Mouse (Mus musculus): ENCODE data around the gene Lgals2. TPM values are rescaled to one million over a fixed set of nuclear protein-coding genes. Genes with fewer than 3 reads are reported as not detected.
A peak's percentile ranks its signal among the peaks of the same experiment; 100 is the strongest.

The Lgals2 gene
- total and polyA plus RNA-seq, 2 experiments from 2014 or later = not detected

GRCm38 (mm10) chr15:78805351-78805750 lies 50.0 kb downstream of the Lgals2 start:
- 67% methylated on average over 2 of the region's 2 CpGs for WGBS

GRCm38 (mm10) chr15:78804326-78804725 lies 51.0 kb downstream of the Lgals2 start:
- 13% methylated on average over 6 of the region's 6 CpGs for WGBS
- no peak for DNase-seq (ENCODE audit: low spot score)
- no peak overlapping the region for H3K4me2 ChIP-seq (ENCODE audit: low read depth, low read length, poor library complexity, severe bottlenecking)

More at GRCm38 (mm10) chr15:78805351-78805750, 50.0 kb downstream of the Lgals2 start:
- Histone ChIP-seq H3K4me3 (ENCODE audit: low read depth, low read length) (no peak overlapping the region), H3K36me3 (ENCODE audit: insufficient read depth, low read length) (no peaks in the 10 kb centered on the region), H3K4me2 (ENCODE audit: low read depth, low read length, poor library complexity, severe bottlenecking) (no peak overlapping the region), H3K9ac (replicated peaks; ENCODE audit: low read length, poor library complexity, severe bottlenecking) (no peak overlapping the region), H3K27me3 (ENCODE audit: insufficient read depth, low read length) (peaks cover 14% of the 10 kb centered on the region), H3K4me1 (ENCODE audit: insufficient read depth, low read length) (peaks cover 5% of the 10 kb centered on the region), H3K27ac (ENCODE audit: low read depth, low read length) (no peak overlapping the region), H3K9me3 (ENCODE audit: low read length) (no peaks in the 10 kb centered on the region)
- DNase-seq (ENCODE audit: low spot score) (no peak), ATAC-seq (ENCODE audit: low FRiP score) (no peak)
- no peak for TF ChIP-seq CTCF (IDR thresholded peaks at IDR 0.05)

GRCm38 (mm10) chr15:78803499-78803900 lies 51.8 kb downstream of the Lgals2 start:
- no peak for ATAC-seq (ENCODE audit: low FRiP score)
- H3K9ac ChIP-seq (replicated peaks; ENCODE audit: low read length, poor library complexity, severe bottlenecking) = no peak overlapping the region
- no peaks in the 10 kb centered on the region for H3K36me3 ChIP-seq (ENCODE audit: insufficient read depth, low read length)
- H3K27me3 ChIP-seq (ENCODE audit: insufficient read depth, low read length) = peaks cover 14% of the 10 kb centered on the region
- 6% methylated on average over 8 of the region's 8 CpGs for WGBS
- peaks cover 5% of the 10 kb centered on the region for H3K4me1 ChIP-seq (ENCODE audit: insufficient read depth, low read length)
- DNase-seq (ENCODE audit: low spot score) = no peak
- H3K27ac ChIP-seq (ENCODE audit: low read depth, low read length) = no peak overlapping the region
- H3K9me3 ChIP-seq (ENCODE audit: low read length) = no peaks in the 10 kb centered on the region
- TF ChIP-seq CTCF (IDR thresholded peaks at IDR 0.05) = no peak
- H3K4me3 ChIP-seq (ENCODE audit: low read depth, low read length) = no peak overlapping the region
- no peak overlapping the region for H3K4me2 ChIP-seq (ENCODE audit: low read depth, low read length, poor library complexity, severe bottlenecking)

More at GRCm38 (mm10) chr15:78804326-78804725, 51.0 kb downstream of the Lgals2 start:
- H3K9me3 ChIP-seq (ENCODE audit: low read length) = no peaks in the 10 kb centered on the region
- H3K27me3 ChIP-seq (ENCODE audit: insufficient read depth, low read length) = peaks cover 14% of the 10 kb centered on the region
- ATAC-seq (ENCODE audit: low FRiP score) = no peak
- no peaks in the 10 kb centered on the region for H3K36me3 ChIP-seq (ENCODE audit: insufficient read depth, low read length)
- no peak for TF ChIP-seq CTCF (IDR thresholded peaks at IDR 0.05)
- H3K4me3 ChIP-seq (ENCODE audit: low read depth, low read length) = no peak overlapping the region
- no peak overlapping the region for H3K9ac ChIP-seq (replicated peaks; ENCODE audit: low read length, poor library complexity, severe bottlenecking)
- no peak overlapping the region for H3K27ac ChIP-seq (ENCODE audit: low read depth, low read length)
- H3K4me1 ChIP-seq (ENCODE audit: insufficient read depth, low read length) = peaks cover 5% of the 10 kb centered on the region

- under 1% methylated on average over 54 of the region's 70 CpGs for WGBS
- DNase-seq (ENCODE audit: low spot score) = no peak
- Histone ChIP-seq H3K4me1 (ENCODE audit: insufficient read depth, low read length) (peaks cover 5% of the 10 kb centered on the region), H3K9ac (replicated peaks; ENCODE audit: low read length, poor library complexity, severe bottlenecking) (peak within 1 kb of the TSS; percentile 39; the same call in 1 of the 2 replicates), H3K27ac (ENCODE audit: low read depth, low read length) (no peak within 1 kb of the TSS), H3K36me3 (ENCODE audit: insufficient read depth, low read length) (no peaks in the 10 kb centered on the region), H3K4me2 (ENCODE audit: low read depth, low read length, poor library complexity, severe bottlenecking) (peak within 1 kb of the TSS; percentile 86), H3K4me3 (ENCODE audit: low read depth, low read length) (peak within 1 kb of the TSS; percentile 51), H3K27me3 (ENCODE audit: insufficient read depth, low read length) (peaks cover 14% of the 10 kb centered on the region), H3K9me3 (ENCODE audit: low read length) (no peaks in the 10 kb centered on the region)
- no peak for TF ChIP-seq CTCF (IDR thresholded peaks at IDR 0.05)
- ATAC-seq (ENCODE audit: low FRiP score) = peak; percentile 54
These were observed 52.4 kb downstream of the Lgals2 start, which contains the start of gene Card10 for GRCm38 (mm10) chr15:78802776-78803391. Gene Card10 (minus strand): TSS chr15:78803042.

GRCm38 (mm10) chr15:78801971-78802741 lies 53.2 kb downstream of the Lgals2 start:
- no peak for ATAC-seq (ENCODE audit: low FRiP score)
- no peak; the same call in 1 of the 2 replicates for TF ChIP-seq CTCF (IDR thresholded peaks at IDR 0.05)
- Histone ChIP-seq H3K36me3 (ENCODE audit: insufficient read depth, low read length) (no peaks in the 10 kb centered on the region), H3K4me2 (ENCODE audit: low read depth, low read length, poor library complexity, severe bottlenecking) (peak overlapping the region; percentile 86), H3K4me1 (ENCODE audit: insufficient read depth, low read length) (peaks cover 5% of the 10 kb centered on the region), H3K4me3 (ENCODE audit: low read depth, low read length) (peak overlapping the region; percentile 51), H3K27ac (ENCODE audit: low read depth, low read length) (no peak overlapping the region), H3K9me3 (ENCODE audit: low read length) (no peaks in the 10 kb centered on the region), H3K9ac (replicated peaks; ENCODE audit: low read length, poor library complexity, severe bottlenecking) (peak overlapping the region; percentile 39; the same call in 1 of the 2 replicates), H3K27me3 (ENCODE audit: insufficient read depth, low read length) (peaks cover 14% of the 10 kb centered on the region)
- no peak for DNase-seq (ENCODE audit: low spot score)
- 2% methylated on average over 59 of the region's 67 CpGs for WGBS

- Histone ChIP-seq H3K36me3 (ENCODE audit: insufficient read depth, low read length) (no peaks in the 10 kb centered on the region), H3K4me2 (ENCODE audit: low read depth, low read length, poor library complexity, severe bottlenecking) (peak overlapping the region; percentile 86; the same call in 1 of the 2 replicates), H3K4me1 (ENCODE audit: insufficient read depth, low read length) (peaks cover 5% of the 10 kb centered on the region), H3K9me3 (ENCODE audit: low read length) (no peaks in the 10 kb centered on the region), H3K9ac (replicated peaks; ENCODE audit: low read length, poor library complexity, severe bottlenecking) (no peak overlapping the region), H3K27ac (ENCODE audit: low read depth, low read length) (no peak overlapping the region), H3K4me3 (ENCODE audit: low read depth, low read length) (peak overlapping the region; percentile 51; the same call in 1 of the 2 replicates), H3K27me3 (ENCODE audit: insufficient read depth, low read length) (peaks cover 14% of the 10 kb centered on the region)
- no peak for TF ChIP-seq CTCF (IDR thresholded peaks at IDR 0.05)
- no peak for DNase-seq (ENCODE audit: low spot score)
- WGBS = 79% methylated on average over 9 of the region's 9 CpGs
- no peak for ATAC-seq (ENCODE audit: low FRiP score)
These were observed 53.8 kb downstream of the Lgals2 start for GRCm38 (mm10) chr15:78801571-78801970.

Small RNAs within 50 kb of the gene (microRNA-seq; reads per million reads assigned to microRNA genes)
- not detected for gene Mir6955 (ENCODE audit: borderline number of aligned reads)

Other genes with a start within 250 kb of the Lgals2 start
- gene Elfn2, start 136.8 kb downstream of the Lgals2 start, total RNA-seq (2014; rRNA removed) = 44.6 and 52.1 TPM in 2 replicates
- gene Elfn2, start 136.8 kb downstream of the Lgals2 start, polyA plus RNA-seq (2015; fragmentation: Nextera tagmentation; extraction: Ambion mirVana) = 10.2 and 10.7 TPM in 2 replicates
- 4.6 and 6.9 TPM in 2 replicates for gene Mfng, start 82.1 kb downstream of the Lgals2 start, total RNA-seq (2014; rRNA removed)
- gene Mfng, start 82.1 kb downstream of the Lgals2 start, polyA plus RNA-seq (2015; fragmentation: Nextera tagmentation; extraction: Ambion mirVana) = 7.6 and 8.1 TPM in 2 replicates
- 0.71 and 1.6 TPM in 2 replicates for gene Card10, start 52.5 kb downstream of the Lgals2 start, total RNA-seq (2014; rRNA removed)
- 2.2 and 2.5 TPM in 2 replicates for gene Card10, start 52.5 kb downstream of the Lgals2 start, polyA plus RNA-seq (2015; fragmentation: Nextera tagmentation; extraction: Ambion mirVana)
- 14.1 and 14.9 TPM in 2 replicates for gene Cdc42ep1, start 12.9 kb downstream of the Lgals2 start, total RNA-seq (2014; rRNA removed)
- gene Cdc42ep1, start 12.9 kb downstream of the Lgals2 start, polyA plus RNA-seq (2015; fragmentation: Nextera tagmentation; extraction: Ambion mirVana) = 14.8 and 14.9 TPM in 2 replicates
- gene Gga1, start 21.7 kb upstream of the Lgals2 start, total RNA-seq (2014; rRNA removed) = 37.0 and 42.8 TPM in 2 replicates
- gene Gga1, start 21.7 kb upstream of the Lgals2 start, polyA plus RNA-seq (2015; fragmentation: Nextera tagmentation; extraction: Ambion mirVana) = 42.4 and 43.4 TPM in 2 replicates
- gene Gm49510, start 44.1 kb upstream of the Lgals2 start, total RNA-seq (2014; rRNA removed) = 1.7 TPM in 1 of 2 replicates, not detected in the other
- 0.17 TPM in 1 of 2 replicates, not detected in the other for gene Gm49510, start 44.1 kb upstream of the Lgals2 start, polyA plus RNA-seq (2015; fragmentation: Nextera tagmentation; extraction: Ambion mirVana)
- gene Sh3bp1, start 44.2 kb upstream of the Lgals2 start, total RNA-seq (2014; rRNA removed) = 4.2 and 4.5 TPM in 2 replicates
- 4.0 and 4.7 TPM in 2 replicates for gene Sh3bp1, start 44.2 kb upstream of the Lgals2 start, polyA plus RNA-seq (2015; fragmentation: Nextera tagmentation; extraction: Ambion mirVana)
- gene Pdxp, start 58.4 kb upstream of the Lgals2 start, total RNA-seq (2014; rRNA removed) = 350 and 364 TPM in 2 replicates
- 171 and 181 TPM in 2 replicates for gene Pdxp, start 58.4 kb upstream of the Lgals2 start, polyA plus RNA-seq (2015; fragmentation: Nextera tagmentation; extraction: Ambion mirVana)
- 35.4 and 46.2 TPM in 2 replicates for gene Lgals1, start 71.2 kb upstream of the Lgals2 start, total RNA-seq (2014; rRNA removed)
- 69.7 and 76.8 TPM in 2 replicates for gene Lgals1, start 71.2 kb upstream of the Lgals2 start, polyA plus RNA-seq (2015; fragmentation: Nextera tagmentation; extraction: Ambion mirVana)
- gene Nol12, start 79.4 kb upstream of the Lgals2 start, total RNA-seq (2014; rRNA removed) = 8.1 and 17.1 TPM in 2 replicates
- 64.0 and 69.5 TPM in 2 replicates for gene Nol12, start 79.4 kb upstream of the Lgals2 start, polyA plus RNA-seq (2015; fragmentation: Nextera tagmentation; extraction: Ambion mirVana)
- gene Triobp, start 92.2 kb upstream of the Lgals2 start, total RNA-seq (2014; rRNA removed) = 40.0 and 53.3 TPM in 2 replicates
- 24.7 and 28.4 TPM in 2 replicates for gene Triobp, start 92.2 kb upstream of the Lgals2 start, polyA plus RNA-seq (2015; fragmentation: Nextera tagmentation; extraction: Ambion mirVana)
- gene H1f0, start 172.9 kb upstream of the Lgals2 start, total RNA-seq (2014; rRNA removed) = 132 and 136 TPM in 2 replicates
- gene H1f0, start 172.9 kb upstream of the Lgals2 start, polyA plus RNA-seq (2015; fragmentation: Nextera tagmentation; extraction: Ambion mirVana) = 135 and 144 TPM in 2 replicates
- gene Galr3, start 186.4 kb upstream of the Lgals2 start, total RNA-seq (2014; rRNA removed) = 3.3 and 3.9 TPM in 2 replicates
- 0.25 and 0.32 TPM in 2 replicates for gene Galr3, start 186.4 kb upstream of the Lgals2 start, polyA plus RNA-seq (2015; fragmentation: Nextera tagmentation; extraction: Ambion mirVana)
- gene Ankrd54, start 207.4 kb upstream of the Lgals2 start, total RNA-seq (2014; rRNA removed) = 53.5 and 57.5 TPM in 2 replicates
- 44.5 and 45.5 TPM in 2 replicates for gene Ankrd54, start 207.4 kb upstream of the Lgals2 start, polyA plus RNA-seq (2015; fragmentation: Nextera tagmentation; extraction: Ambion mirVana)
- 197 and 205 TPM in 2 replicates for gene Eif3l, start 219.7 kb upstream of the Lgals2 start, total RNA-seq (2014; rRNA removed)
- gene Eif3l, start 219.7 kb upstream of the Lgals2 start, polyA plus RNA-seq (2015; fragmentation: Nextera tagmentation; extraction: Ambion mirVana) = 160 and 168 TPM in 2 replicates

Data from midbrain, postnatal 0 days (tissue).